Mouse (Mus musculus) thymus, postnatal 4 days (tissue): ENCODE data around the gene Thbs1.
"Not testable (repeated sequence)": the region's sequence is repeated elsewhere in the genome, so short reads cannot be mapped to it uniquely, and the experiment has no call there.

Source experiments
- DNase-seq: peaks from one replicate; pipeline ENCODE4 v3.0.0; 2021

Thbs1 gene

DNA sequence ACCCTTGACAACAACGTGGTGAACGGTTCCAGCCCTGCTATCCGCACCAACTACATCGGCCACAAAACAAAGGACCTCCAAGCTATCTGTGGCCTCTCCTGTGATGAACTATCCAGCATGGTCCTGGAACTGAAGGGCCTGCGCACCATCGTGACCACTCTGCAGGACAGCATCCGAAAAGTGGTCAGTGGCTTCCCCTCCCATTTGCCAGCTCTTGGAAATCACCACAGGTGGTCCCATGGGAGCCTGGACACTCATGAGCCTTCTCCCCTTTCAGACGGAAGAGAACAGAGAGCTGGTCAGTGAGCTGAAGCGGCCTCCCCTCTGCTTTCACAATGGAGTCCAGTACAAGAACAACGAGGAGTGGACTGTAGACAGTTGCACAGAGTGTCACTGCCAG is 3.0 kb downstream of the Thbs1 start:
- DNase-seq: no peak

DNA sequence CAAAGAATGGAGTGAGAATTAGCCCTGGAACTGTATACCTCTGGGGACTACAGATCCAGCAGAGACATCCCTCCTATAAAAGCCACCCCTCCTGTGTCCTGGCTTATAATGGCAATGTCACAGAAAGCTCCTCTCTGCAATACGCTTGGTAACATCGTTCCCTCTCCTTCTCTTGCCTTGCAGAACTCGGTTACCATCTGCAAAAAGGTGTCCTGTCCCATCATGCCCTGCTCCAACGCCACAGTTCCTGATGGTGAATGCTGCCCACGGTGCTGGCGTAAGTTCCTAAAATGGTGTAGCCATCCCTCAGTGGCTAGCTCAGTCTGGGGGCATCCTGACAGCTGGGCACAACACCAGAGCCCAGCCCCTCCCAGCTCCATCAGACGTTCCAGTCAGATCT is 4.0 kb downstream of the Thbs1 start:
- DNase-seq: no peak

DNA sequence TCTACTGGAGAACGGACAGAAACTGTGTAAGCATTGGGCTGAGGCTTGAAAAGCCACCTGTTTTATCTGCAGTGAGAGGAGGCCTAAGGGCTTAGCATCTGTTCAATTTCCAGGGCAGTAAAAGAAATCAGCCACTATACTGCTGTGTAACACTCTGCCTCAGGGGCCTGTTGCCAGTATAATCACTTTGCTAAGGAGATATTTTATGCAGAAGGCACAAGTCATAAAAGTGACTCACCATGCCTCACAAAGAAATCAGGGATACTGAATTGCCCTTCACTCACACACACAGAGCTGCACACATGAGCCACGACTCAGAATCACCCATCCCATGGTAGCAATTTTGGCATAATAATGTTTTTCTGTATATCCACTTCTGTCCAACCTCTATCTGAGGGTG is 4.5 kb downstream of the Thbs1 start:
- no peak for DNase-seq

DNA sequence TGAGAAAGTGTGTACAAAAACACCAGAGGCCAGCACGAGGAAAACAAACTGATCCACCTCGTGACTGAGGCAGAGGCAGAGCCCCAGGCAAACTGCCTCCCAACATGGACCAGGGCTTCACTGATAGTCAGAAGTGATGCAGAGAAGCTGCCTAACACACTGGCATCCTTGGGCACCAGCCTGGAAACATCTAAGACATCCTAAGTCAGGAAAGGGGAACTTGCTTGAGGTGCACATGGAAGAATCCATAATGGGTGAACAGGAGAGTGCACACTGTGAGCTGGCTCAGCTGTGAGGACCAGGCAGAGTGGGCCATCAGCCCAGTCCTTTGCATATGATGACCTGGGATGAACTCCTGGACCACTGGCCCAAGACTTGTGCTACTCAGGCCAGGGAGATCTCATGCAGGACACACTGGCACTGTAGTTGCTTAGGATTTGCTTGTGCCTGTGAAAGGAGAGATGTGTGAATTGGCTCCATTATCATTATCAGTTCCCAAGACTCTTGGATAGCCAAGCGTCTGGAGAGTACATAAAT is 5.1 kb downstream of the Thbs1 start:
- DNase-seq: no peak

DNA sequence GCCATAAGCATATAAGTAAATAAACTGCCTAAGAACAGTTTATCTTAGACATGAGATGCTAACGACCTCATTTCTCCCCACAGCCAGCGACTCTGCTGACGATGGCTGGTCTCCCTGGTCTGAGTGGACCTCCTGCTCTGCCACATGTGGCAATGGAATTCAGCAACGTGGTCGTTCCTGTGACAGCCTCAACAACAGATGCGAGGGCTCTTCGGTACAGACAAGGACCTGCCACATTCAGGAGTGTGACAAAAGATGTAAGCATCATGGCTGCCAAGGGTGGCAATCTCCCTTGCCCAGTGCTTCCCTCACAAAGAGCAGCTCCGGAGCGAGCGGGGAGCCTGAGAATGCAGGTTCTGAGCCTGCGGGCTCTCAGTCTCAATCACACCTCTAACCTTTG is 5.7 kb downstream of the Thbs1 start:
- DNase-seq: no peak

DNA sequence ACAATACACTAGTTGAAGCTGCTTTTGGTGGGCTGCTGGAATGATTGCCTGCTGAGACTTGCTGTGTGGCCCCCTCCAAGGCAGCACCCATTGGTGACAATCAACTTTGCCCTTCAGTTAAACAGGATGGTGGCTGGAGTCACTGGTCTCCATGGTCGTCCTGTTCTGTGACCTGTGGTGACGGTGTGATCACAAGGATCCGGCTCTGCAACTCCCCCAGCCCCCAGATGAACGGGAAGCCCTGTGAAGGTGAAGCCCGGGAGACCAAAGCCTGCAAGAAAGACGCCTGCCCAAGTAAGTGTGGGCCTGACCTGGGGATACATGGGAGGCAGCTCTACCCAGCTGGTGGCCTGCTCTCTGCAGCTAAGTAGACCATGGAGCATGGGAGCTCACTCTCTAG is 6.4 kb downstream of the Thbs1 start:
- DNase-seq: no peak

DNA sequence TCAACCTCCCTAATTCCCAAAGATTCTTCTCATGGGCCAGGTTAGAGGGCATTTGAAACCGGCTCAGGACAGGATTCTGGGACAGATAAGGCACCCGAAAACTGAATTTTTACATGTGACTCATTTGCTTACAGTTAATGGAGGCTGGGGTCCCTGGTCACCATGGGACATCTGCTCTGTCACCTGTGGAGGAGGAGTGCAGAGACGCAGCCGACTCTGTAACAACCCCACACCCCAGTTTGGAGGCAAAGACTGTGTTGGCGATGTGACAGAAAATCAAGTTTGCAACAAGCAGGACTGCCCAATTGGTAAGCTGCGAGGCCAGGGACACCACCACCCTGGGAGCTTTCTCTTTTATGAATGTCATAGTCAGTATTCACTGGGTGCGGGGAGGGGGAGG is 6.8 kb downstream of the Thbs1 start:
- no peak for DNase-seq

DNA sequence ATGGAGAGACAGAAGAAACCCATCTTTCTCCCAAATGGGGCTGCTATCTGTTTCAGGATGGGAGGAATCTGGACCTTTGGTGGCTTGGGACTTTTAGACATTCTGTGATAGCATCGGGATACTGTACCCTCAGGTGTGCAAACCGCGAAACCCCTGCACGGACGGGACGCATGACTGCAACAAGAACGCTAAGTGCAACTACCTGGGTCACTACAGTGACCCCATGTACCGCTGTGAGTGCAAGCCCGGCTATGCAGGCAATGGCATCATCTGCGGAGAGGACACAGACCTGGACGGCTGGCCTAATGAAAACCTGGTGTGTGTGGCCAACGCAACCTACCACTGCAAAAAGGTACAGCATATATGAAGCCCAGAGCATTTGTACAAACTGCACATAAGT is 8.0 kb downstream of the Thbs1 start:
- DNase-seq: no peak

DNA sequence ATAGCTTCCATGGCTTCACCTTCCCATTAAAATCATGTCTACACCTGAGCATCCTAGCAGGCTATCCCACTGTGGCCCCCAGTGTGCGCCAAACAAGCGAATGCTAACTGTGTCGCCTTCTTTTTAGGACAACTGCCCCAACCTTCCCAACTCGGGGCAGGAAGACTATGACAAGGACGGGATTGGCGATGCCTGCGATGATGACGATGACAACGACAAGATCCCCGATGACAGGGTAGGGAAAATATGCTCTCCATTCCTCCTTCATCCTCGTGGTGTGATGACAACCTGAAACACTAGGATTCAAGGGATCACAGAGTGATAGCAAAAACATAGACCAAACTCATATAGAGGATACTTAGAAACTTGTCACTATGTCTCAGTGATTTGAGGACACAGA is 8.4 kb downstream of the Thbs1 start:
- DNase-seq: no peak

DNA sequence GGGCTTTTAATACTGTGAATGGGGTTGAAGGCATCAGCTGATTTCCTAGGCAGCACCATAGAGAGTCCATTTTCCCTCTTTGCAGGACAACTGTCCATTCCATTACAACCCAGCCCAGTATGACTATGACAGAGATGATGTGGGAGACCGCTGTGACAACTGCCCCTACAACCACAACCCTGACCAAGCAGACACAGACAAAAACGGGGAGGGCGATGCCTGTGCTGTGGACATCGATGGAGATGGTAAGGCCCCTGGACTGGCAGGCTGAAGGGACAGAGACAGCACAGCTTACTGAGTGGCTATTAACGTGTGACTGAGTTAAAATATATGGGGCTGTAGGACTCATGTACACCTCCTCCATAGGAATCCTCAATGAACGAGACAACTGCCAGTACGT is 9.1 kb downstream of the Thbs1 start:
- DNase-seq: no peak

DNA sequence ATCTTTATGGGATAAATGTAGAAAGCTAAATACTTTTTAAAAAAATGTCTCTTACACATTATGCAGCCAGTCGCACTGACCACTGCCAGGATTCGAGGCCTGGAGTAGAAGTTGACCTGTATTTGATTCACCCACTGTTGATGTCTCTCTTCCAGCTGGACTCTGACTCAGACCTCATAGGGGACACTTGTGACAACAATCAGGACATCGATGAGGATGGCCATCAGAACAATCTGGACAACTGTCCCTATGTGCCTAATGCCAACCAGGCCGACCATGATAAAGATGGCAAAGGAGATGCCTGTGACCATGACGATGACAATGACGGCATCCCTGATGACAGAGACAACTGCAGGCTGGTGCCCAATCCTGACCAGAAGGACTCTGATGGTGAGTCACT is 10.6 kb downstream of the Thbs1 start:
- DNase-seq: no peak

DNA sequence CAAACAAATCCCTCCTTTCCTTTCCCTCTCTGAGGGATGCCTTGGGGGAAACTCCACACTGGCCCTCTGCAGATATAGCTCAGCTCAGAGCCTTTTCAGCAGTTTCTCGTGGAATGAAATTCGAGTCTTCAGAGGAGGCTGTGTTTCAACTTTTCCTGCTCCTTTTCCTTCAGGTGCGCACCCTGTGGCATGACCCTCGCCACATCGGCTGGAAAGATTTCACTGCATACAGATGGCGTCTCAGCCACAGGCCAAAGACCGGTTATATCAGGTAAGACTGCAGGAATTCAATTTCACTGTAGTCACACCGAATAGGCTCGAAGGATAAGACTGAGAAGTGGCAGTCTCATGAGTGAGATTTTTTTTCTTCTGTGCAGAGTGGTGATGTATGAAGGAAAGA is 12.1 kb downstream of the Thbs1 start:
- DNase-seq: no peak

DNA sequence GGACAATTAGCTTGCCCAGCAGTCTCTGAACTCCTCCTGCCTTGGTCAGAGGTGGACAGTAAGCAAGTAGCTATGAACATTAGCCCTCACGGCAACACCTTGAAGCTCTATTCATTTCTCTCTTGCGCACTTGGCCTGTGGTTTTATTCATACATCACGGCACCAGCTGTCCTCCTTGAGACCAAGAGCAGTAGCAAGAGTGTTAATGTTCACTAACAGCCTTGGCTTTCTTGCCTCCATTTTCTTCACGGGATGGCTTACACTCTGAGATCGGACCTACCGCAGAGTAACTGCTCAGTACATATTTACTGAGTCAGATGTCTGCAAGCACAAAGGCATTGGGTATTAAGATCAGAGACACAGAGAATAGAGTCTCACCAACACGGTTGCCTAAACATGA is 12.8 kb downstream of the Thbs1 start:
- DNase-seq: no peak

DNA sequence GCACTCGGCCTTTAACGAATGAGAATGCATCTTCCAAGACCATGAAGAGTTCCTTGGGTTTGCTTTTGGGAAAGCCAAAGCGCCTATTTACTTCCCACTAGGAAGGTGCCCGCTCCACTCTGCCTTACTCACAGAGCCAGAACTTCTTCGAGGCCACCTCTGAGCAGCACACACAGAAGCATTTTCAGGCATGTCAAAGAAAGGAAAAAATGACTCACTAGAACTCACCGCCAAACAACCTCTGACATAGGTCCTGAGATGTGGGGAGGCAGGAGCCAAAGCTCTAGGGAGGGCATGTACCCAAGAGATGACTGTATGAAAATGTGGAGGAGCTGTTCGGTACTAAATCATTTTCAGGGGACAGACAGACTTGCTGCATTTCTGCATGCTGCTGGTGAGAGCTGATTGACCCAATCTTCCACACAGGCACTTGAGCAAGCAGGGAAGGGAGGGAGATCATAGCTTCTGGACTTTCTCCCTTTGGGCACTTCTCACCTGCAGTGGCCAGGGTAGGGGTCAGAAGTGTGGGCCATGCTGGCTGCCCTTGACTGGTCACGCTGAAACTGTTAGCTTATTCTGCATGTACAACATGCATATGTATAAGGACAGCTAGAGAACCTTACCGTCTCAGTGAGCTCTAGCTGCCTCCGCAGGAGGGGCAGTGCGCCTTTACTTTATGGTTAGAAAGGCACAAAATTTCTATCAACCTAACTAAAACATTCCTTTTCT is 13.7 kb downstream of the Thbs1 start:
- DNase-seq: no peak

DNA sequence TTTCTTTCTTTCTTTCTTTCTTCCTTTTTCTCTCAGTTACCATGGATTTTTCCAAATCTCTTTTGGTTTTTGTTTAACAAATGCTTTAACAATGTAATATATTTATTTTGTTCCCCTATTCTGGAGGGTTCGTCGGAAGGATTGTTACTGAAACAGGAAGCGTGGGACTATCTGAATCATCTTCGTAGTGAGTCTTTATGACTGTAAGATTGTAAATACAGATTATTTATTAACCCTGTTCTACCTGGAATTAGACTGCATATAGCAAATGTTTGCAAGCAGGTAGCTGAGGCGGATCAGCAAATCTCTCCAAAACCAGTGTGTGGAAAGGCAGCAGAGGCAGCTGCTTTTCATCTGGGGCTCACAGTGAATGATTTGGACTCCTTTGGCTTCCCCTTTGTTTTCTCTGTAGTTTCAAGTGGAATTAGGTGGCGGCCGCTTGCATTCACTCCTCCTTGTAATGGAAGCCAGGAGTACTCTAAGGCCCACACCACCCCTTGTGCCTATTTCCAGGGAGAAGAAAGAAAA is 14.3 kb downstream of the Thbs1 start:
- DNase-seq: no peak

DNA sequence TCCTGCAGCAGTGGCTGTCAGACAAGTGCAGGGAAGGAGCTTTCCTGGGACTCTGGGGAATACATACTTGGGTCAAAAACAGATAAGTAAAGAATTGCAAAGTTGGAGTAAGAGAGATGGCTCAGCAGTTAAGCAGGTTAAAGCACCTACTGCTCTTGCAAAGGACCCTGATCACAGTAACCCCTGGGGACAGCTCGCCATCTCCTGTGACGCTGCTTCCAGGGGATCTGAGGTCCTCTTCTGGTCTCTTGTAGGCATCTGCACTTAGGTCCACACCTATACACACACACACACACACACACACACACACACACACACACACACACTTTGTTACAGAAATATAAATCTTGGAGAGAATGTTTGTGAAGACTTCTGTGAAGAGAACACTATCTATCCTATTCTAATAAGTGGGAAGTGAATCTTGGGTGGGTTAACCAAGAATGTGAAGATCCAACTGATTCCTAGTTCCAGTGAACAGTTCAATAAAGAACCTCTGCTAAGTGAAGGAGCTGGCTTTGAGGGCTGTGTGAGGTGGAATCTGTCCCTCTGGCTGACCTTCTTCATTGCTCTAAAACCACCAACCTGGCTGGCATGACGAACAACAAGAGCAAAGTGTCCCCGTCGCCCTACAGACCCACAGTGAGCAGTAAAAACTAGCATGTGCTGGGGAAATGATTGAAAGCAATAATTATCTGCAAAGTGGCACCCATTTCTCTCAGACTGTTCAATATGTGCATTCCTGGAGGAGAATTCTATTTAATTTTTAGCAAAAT is 16.0 kb downstream of the Thbs1 start:
- DNase-seq: no peak

DNA sequence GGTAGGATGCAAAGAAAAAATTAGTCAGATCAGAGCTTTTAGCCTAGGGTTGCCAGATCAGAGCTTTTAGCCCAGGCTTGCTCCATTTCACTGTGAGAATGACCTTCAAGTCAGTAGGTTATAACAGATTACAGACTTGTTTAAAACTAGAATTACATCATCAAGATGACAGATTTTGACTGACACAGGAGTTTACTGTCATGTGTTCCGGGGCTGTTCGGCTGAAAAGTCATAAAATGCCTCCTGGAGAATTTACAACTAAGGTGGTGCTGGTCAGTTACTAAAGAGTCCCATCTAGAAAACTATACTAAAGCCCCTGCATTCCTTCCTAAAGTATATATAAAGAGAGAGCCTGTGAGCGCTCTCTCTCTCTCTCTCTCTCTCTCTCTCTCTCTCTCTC is 16.6 kb downstream of the Thbs1 start:
- DNase-seq: no peak

DNA sequence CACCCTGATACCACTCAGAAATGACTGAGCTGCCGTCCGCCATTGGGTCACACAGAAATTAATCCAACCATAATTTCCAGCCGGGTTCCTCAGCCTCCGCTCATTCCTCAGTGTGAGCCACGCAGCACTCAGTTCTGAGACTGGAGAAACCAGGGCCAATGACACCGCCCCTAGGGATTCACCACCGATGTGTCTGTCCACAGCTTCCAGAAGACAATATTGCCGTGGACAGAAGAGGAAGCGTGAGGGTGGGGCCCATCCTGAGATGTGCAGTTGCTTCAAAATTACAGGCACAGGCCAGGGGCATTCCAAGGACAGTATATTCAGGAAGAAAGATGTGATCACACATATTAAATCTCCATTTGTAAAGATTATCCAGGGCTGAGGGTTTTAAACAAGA is 25.4 kb downstream of the Thbs1 start:
- DNase-seq: no peak

DNA sequence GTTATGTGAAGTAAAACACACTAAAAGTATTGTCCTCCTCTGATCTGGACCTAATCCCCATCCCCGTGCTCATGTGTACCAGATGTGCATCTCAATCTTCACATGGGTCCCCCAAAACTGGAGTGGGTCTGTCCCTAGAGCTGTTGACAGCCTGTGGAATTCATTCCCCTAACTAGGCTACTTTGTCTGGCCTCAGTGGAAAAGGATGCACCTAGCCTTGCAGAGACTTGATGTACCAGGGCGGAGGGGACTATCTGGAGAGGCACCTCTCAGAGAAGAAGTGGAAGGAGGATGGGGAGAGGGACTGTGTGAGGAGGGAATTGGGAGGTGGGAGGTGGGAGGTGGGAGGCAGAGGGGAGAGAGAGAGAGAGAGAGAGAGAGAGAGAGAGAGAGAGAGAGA is 26.1 kb downstream of the Thbs1 start:
- no peak for DNase-seq

DNA sequence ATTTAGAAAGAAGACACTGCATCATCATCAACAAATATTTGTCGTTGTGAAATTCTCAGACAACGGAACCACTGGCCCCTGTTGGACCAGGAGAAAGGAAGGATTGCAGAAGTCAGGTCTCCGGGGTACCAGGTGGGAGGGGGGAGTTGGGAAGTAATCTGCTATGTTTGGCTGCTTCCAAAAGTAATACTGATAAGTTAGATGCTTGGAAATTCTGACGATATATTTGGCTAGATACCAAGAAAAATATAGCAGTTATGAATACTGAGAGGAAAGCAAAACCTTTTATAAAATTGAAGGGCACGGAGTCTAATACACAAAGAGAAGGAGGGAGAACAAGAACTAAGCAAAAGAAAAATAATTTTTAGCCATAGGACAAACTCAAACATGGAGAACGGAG is 27.6 kb downstream of the Thbs1 start:
- no peak for DNase-seq

DNA sequence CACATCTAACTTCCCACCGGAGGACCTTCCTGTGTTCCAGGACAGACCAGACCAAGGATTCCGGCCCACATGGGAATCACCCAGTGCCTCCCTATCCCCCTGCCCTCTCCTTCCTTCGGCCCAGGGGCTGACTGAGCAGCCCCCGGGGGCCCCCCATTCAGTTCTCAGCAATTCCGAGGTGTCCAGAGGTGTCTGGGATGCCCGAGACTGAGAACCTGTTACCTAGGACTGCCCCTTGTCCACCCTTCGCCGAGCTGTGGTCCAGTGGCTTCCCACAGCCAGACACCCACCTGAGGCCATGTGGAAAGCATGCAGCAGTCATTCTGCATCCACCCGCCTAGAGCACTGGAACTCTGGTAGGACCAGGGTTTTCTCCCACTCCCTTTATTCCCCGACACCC is 30.0 kb downstream of the Thbs1 start:
- no peak for DNase-seq

DNA sequence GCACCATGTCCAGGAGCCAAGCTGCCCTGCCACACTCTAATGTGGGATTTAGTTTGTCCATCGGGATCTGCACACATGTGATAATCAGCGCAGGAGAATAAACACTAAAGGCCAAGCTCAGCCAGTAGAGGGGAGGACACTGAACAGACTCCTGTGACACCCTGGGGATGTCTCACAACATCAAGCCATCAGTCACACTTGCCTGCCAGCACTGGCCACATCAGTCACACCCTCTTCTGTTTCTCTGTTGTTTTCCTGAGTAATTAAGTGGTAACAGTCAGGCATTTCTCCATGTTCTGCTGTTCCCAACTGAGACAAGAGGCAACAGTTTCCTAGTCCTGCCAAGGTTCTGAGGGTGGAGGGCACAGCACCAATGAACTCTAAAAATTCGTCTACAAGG is 36.1 kb downstream of the Thbs1 start:
- not testable (repeated sequence) for DNase-seq

DNA sequence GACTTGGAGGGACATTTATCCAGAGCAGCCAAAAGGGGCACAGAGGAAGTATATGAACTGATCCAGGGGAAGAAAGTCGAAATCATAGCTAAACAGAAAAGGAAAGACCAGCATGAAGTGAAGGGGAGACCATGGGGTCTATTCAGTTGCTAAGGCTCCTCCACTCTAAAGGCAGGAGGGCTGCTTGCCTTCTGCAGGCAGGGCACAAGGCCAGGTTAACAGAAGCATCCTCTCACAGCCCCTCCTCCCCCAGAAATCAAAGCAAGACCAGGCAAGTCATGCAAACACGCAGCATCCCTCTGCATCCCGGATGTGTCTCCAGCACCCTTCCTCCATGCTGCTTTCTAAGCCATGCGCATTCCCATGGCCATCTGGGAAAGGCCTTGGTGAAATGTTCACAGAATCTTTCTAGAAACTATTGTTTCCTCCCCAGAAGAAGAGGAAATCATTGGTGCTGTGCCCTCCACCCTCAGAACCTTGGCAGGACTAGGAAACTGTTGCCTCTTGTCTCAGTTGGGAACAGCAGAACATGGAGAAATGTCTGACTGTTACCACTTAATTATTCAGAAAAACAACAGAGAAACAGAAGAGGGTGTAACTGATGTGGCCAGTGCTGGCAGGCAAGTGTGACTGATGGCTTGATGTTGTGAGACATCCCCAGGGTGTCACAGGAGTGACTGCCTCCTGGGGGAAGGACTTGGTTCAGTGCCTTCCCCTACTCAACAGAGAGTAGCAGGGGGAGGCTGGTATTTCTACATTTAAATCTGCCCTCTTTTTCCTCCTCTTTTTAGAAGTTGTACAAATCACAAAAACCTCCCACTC is 36.9 kb downstream of the Thbs1 start:
- no peak for DNase-seq
